Mouse (Mus musculus): ENCODE measurements around the gene Treh. TPM values are rescaled to one million over a fixed set of nuclear protein-coding genes. Genes with fewer than 3 reads are reported as not detected.

The Treh gene
- polyA plus RNA-seq, 1 experiment = not detected

GRCm38 (mm10) chr9:44732921-44733530, 60.0 kb downstream of the Treh start:
- Histone ChIP-seq H3K4me1 (ENCODE audit: control insufficient read depth, insufficient read depth, insufficient read length, low read length) (peaks cover 7% of the 10 kb centered on the region; the same call in 1 of the 2 replicates), H3K4me3 (ENCODE audit: insufficient read depth, low read depth, low read length) (peak overlapping the region; percentile 87), H3K27ac (replicated peaks; ENCODE audit: low read depth, low read length) (peak overlapping the region; percentile 83)

DNA sequence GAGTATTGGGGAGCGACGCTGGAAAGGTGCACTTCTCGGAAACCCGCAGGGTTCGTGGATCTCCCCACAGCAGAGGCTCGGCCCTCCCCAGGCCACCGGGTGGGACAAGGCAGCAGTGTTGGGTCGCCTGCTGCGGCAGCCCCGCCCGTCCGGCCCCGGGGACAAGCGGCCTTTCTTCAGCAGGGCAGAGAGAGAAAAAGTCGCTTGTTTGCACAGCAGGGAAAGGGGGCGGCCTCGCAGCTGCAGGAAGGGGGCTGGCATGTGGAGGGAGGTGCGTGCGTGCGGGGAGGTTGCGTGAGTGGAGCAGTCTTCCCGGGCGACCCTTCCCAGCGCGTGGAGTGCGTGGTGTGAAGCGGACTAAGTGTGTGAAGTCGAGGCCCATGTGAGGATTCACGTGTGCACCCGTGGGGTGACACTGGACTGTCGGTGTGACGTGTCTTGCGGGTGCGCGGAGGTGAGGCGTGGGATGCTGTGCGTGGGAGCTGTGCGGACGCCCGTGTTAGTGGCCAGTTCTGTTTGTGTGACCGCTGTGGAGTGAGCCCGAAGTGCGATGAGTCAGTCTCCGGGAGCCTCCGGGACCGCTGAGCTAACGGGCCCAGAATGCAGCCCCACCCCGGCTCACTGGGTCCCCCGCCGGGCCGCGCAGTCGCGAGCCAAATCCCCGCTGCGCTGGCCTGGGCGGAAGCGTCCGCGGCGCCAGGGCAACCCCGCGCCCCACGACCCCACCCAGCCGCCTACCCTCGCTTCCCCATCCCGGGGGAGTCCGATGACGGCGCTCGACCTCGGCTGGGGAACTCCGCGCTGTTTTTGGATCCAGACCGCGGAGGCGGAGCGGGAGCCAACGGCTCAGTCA, 60.9 kb downstream of the Treh start:
- Histone ChIP-seq H3K4me1 (ENCODE audit: control insufficient read depth, insufficient read depth, insufficient read length, low read length) (peaks cover 7% of the 10 kb centered on the region; the same call in 1 of the 2 replicates), H3K4me3 (ENCODE audit: insufficient read depth, low read depth, low read length) (peak overlapping the region; percentile 87)

GRCm38 (mm10) chr9:44734524-44735494, 61.8 kb downstream of the Treh start, which contains the start of gene Phldb1:
Gene Phldb1 (minus strand): TSS chr9:44735198.
- peak within 1 kb of the TSS; percentile 87 for H3K4me3 ChIP-seq (ENCODE audit: insufficient read depth, low read depth, low read length)
- H3K27ac ChIP-seq (replicated peaks; ENCODE audit: low read depth, low read length) = peak within 1 kb of the TSS; percentile 89
- H3K4me1 ChIP-seq (ENCODE audit: control insufficient read depth, insufficient read depth, insufficient read length, low read length) = peaks cover 7% of the 10 kb centered on the region; the same call in 1 of the 2 replicates

More for the DNA sequence above, 60.9 kb downstream of the Treh start:
- H3K27ac ChIP-seq (replicated peaks; ENCODE audit: low read depth, low read length) = peak overlapping the region; percentile 89

DNA sequence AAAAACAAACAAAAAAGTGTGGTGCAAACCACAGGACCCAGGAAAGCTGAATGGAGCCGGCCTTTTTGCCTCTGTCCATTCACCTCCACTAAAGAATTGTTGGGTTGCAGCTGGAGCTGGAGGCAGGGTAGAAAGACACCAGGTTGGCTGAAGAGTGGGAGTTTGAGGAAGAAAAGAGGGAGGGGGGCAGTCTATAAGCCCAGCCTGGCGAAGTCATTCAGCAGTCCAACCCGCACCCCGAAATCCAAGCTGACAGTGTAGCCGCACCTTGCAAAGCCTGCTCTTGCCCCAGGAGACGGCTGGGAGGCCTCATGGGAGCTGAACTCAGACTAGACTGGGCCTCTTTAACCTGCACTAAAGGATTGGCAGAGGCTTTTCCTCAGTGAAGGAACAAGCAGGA, 62.9 kb downstream of the Treh start:
- Histone ChIP-seq H3K4me1 (ENCODE audit: control insufficient read depth, insufficient read depth, insufficient read length, low read length) (peaks cover 7% of the 10 kb centered on the region; the same call in 1 of the 2 replicates), H3K27ac (replicated peaks; ENCODE audit: low read depth, low read length) (no peak overlapping the region), H3K4me3 (ENCODE audit: insufficient read depth, low read depth, low read length) (no peak overlapping the region)

Other genes with a start within 250 kb of the Treh start
- not detected in 2 replicates for gene Foxr1, start 232.1 kb upstream of the Treh start, polyA plus RNA-seq (2012; ENCODE audit: insufficient read depth, insufficient read length, missing spikeins)
- gene Upk2, start 218.3 kb upstream of the Treh start, polyA plus RNA-seq (2012; ENCODE audit: insufficient read depth, insufficient read length, missing spikeins) = not detected in 2 replicates
- gene Bcl9l, start 190.4 kb upstream of the Treh start, polyA plus RNA-seq (2012; ENCODE audit: insufficient read depth, insufficient read length, missing spikeins) = 19.2 and 24.4 TPM in 2 replicates
- gene Cxcr5, start 111.4 kb upstream of the Treh start, polyA plus RNA-seq (2012; ENCODE audit: insufficient read depth, insufficient read length, missing spikeins) = not detected in 2 replicates
- gene Ddx6, start 68.3 kb upstream of the Treh start, polyA plus RNA-seq (2012; ENCODE audit: insufficient read depth, insufficient read length, missing spikeins) = 56.9 and 60.7 TPM in 2 replicates
- 19.6 and 27.6 TPM in 2 replicates for gene Phldb1, start 62.0 kb downstream of the Treh start, polyA plus RNA-seq (2012; ENCODE audit: insufficient read depth, insufficient read length, missing spikeins)
- 68.4 and 96.1 TPM in 2 replicates for gene Arcn1, start 94.6 kb downstream of the Treh start, polyA plus RNA-seq (2012; ENCODE audit: insufficient read depth, insufficient read length, missing spikeins)
- 28.3 and 47.4 TPM in 2 replicates for gene Ift46, start 94.7 kb downstream of the Treh start, polyA plus RNA-seq (2012; ENCODE audit: insufficient read depth, insufficient read length, missing spikeins)
- 1.1 and 1.5 TPM in 2 replicates for gene Tmem25, start 126.1 kb downstream of the Treh start, polyA plus RNA-seq (2012; ENCODE audit: insufficient read depth, insufficient read length, missing spikeins)
- 2.4 TPM in 1 of 2 replicates, not detected in the other for gene Ttc36, start 129.8 kb downstream of the Treh start, polyA plus RNA-seq (2012; ENCODE audit: insufficient read depth, insufficient read length, missing spikeins)
- gene Kmt2a, start 208.1 kb downstream of the Treh start, polyA plus RNA-seq (2012; ENCODE audit: insufficient read depth, insufficient read length, missing spikeins) = 7.0 and 7.3 TPM in 2 replicates
- 2,562 and 2,957 TPM in 2 replicates for gene Atp5l, start 247.5 kb downstream of the Treh start, polyA plus RNA-seq (2012; ENCODE audit: insufficient read depth, insufficient read length, missing spikeins)